Mouse (Mus musculus): ENCODE measurements around the gene Fam241b.
"Not testable (repeated sequence)": the region's sequence is repeated elsewhere in the genome, so short reads cannot be mapped to it uniquely, and the experiment has no call there.

Gene Fam241b

DNA sequence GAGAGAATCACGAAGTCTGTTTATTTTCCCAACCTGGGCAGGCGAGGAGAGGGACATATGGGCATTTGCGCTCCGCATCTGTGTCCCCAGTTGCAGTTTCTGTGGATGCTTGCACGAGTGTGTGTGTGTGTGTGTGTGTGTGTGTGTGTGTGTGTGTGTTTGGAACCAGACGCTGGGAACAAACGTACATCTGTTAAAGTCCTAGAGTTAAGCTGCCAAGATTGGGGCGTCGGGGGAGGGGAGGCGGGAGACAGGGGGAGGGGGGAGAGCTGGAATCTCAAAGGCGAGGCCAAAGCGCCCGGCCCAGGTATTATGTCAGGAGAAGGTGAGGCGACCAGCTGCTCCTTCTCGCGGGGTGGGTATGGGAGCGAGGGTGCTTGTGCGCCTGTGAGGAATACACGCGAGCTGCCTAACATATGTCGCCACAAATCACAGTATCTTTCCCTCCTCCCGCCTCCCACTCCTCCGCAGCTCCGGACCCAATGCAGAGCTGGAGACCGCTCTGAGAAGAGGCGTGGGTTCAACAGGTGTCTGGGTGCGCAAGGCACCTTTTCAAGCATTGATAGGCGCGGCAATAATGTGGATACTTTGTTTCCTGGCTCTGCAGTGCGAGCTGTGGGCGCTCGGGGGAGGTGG, 15.3 kb downstream of the Fam241b start:
- peak; percentile 83 for DNase-seq (ENCODE audit: low spot score)

- no peak for DNase-seq (ENCODE audit: low spot score)
Measured at GRCm38 (mm10) chr10:62127711-62128231, 15.9 kb downstream of the Fam241b start.

DNA sequence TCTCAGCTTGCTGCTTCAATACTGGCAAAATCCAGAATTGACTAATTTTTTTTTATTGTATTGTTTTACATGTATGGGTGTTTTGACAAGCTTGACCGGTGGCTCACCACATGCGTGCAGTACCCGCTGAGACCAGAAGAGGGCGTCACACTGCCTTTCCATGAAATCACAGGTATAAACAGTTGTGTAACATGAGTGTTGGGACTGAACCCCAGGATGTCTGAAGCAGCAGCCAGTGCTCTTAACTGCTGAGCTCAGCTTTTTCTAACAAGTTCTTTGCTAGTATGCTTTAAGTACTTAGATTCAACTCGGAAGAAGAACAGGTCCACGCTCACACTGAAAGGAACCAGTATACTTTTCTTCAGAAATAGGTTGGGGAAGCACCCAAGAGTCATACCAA, 16.6 kb downstream of the Fam241b start:
- DNase-seq (ENCODE audit: low spot score): no peak

DNA sequence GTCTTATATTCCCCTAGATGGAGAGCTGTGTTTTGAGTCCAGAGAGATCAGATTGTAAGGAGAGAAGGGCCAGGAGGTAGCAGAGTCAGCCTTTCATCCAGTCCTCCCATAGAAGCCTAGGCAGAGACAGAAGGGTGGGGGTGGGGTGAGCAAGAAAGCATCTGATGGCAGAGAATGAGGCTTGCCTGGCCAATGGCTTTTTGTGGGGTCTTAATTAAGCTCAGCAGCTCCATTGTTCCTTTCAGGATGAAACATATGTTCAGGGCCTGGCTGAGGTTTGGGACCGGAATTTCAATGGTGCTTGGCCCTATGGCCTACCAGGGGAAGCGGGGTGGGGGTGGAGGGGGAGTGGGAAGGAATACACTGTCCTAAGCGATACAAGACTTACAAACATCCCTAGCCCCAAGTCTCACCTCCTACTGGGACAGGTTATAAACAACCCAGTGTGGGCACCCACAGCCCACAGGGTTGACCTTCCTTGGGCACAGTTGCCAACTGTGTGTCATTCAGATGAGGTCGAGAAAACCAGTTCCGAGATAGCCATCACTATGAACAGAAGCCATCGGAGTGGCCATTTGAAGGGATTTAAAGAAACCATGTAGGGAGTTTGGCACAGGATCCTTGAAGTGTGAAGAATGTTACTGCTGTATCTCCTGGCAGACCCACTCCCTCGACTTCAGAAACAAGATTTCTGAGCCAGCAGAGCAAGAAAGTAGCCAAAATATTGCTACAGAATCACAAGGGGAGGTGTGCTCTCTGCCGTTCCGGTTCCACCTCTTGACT, 29.7 kb downstream of the Fam241b start:
- DNase-seq (ENCODE audit: low spot score): peak; percentile 70

- no peak for DNase-seq (ENCODE audit: low spot score)
Measured at GRCm38 (mm10) chr10:62111207-62111576, 32.5 kb downstream of the Fam241b start.

GRCm38 (mm10) chr10:62110504-62111206, 33.1 kb downstream of the Fam241b start:
- peak; percentile 81 for DNase-seq (ENCODE audit: low spot score)

GRCm38 (mm10) chr10:62107048-62107447, 36.7 kb downstream of the Fam241b start:
- no peak for DNase-seq (ENCODE audit: low spot score)

DNA sequence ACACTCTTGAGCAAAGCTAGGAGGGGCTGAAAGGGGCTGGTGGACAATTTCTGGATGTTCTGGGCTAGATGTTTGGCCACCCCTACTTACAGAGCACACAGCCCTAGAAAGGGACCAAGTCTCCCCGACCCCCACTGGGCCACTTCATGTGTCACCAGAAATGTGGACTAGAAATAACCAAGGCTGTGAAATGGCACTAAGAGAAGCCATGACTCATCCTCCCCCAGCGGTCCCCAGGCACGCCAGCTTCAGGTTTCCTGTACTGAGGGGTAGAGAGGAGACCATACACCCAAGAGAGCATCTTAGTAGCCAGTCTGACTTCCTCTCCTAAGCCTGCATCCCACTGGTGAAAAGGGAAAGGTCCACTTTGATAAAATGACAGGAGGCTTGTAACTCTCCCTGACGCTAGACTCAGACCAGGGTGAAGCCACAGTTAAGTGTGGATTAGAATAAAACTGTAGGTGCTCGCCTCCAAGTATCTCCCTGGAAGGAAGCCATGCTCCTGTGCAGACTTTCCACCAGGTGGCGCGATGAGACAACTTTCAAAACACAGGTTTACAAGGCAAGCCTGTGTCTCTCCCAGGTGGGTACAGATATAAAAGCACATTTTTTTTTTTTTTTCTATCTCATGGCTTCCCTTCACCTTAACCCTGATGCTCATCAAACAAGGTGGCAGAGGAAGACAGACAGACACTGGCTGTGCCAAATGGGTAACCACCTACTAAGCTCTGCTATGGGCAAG, 38.7 kb downstream of the Fam241b start:
- DNase-seq (ENCODE audit: low spot score): peak; percentile 36

DNA sequence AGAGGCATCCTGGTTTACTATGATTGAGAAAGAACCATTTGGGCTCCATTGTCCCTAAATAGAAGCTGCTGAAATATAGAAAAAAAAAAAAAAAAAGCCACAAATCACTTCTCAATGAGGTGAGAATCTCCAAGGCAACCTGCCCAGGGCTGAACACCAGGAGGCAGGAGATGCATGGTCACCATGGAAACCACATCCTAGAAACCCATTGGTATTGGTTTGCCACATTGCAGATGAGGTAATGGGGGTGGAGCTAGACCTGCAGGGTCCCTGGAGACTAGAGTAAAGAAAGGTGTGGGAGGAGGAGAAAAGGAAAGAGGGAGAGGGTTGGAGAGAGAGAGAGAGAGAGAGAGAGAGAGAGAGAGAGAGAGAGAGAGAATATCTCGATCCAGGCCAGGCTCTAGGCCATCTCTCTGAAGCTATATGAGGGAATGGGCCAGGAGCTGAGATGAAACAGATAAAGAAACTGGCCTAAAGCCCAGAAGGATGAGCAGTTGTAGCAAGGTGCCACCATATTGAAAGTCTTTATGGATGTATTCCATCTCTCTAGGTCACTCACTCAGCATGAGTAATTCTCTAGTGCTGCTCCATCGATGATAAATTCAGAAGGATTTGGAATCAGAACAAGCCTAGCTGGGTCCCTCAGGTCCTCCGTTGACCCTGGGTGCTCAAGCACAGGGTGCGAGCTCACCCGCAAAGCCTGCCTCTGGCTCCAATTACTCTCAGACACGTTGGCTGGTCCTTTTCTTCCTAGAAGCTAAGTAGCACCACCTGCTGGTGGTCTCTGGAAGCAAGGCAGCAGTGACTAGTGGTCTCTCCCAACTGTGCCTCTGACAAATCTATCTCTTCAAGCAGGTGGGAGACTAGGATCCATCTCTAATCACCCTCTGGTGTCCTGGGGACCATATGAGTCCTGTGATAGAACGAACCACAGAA, 41.9 kb downstream of the Fam241b start:
- no peak for DNase-seq (ENCODE audit: low spot score)

- DNase-seq (ENCODE audit: low spot score): no peak
Measured at GRCm38 (mm10) chr10:62099749-62100403, 43.8 kb downstream of the Fam241b start.

GRCm38 (mm10) chr10:62094401-62094800, 49.3 kb downstream of the Fam241b start:
- DNase-seq (ENCODE audit: low spot score): no peak

DNA sequence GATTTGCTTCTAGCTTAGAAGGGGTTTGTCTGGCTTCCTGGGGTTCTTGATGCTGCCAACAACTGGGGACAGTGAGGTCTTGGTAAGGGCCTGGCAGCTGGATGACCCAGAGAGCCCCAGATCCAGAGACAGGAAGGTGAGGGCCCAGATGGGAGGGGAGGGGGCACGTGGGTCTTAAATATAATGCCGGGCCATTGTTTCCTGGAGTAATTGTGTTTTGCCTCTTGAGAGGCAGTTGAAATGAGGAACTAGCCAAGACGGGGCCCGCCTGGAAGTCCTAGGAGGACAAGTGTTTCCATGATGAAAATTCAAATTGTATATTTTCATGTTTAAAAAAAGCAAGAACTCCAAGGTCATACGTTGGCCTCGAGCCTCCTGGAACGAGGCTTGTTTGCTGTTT, 49.8 kb downstream of the Fam241b start:
- DNase-seq (ENCODE audit: low spot score): no peak

- no peak for DNase-seq (ENCODE audit: low spot score)
Measured at GRCm38 (mm10) chr10:62089486-62089885, 54.2 kb downstream of the Fam241b start.

DNA sequence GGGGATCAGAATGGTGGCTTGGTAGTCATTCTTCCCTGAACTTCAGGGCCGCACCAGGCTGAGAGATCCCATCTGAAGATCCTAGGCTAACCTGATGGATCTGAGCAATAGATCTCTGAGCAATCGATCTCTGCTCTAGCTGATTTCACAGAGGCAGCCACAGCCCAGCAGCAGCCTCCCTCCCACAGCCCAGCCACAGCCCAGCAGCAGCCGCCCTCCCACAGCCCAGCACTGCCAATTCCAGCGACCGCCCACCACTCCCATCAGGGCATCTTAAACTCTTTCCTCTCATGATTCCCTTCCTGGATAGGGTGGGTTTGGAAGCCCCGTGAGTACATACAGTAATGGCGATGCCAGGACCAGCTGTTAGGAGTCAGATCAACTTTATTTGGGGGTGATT, 54.6 kb downstream of the Fam241b start:
- DNase-seq (ENCODE audit: low spot score): no peak

GRCm38 (mm10) chr10:62088411-62088810, 55.3 kb downstream of the Fam241b start:
- no peak for DNase-seq (ENCODE audit: low spot score)

GRCm38 (mm10) chr10:62086826-62087225, 56.9 kb downstream of the Fam241b start:
- no peak for DNase-seq (ENCODE audit: low spot score)

- DNase-seq (ENCODE audit: low spot score): no peak
Measured at GRCm38 (mm10) chr10:62086044-62086443, 57.7 kb downstream of the Fam241b start.

GRCm38 (mm10) chr10:62076248-62077134, 67.2 kb downstream of the Fam241b start:
- no peak for DNase-seq (ENCODE audit: low spot score)

DNA sequence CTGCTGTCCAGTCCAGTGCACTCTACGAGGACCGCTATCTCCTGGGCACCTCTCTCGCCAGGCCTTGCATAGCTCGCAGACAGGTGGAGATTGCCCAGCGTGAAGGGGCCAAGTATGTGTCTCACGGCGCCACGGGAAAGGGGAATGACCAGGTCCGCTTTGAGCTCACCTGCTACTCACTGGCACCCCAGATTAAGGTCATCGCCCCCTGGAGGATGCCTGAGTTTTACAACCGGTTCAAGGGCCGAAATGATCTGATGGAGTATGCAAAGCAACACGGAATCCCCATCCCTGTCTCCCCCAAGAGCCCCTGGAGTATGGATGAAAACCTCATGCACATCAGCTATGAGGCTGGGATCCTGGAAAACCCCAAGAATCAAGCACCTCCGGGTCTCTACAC, 72.4 kb downstream of the Fam241b start:
- DNase-seq (ENCODE audit: low spot score): not testable (repeated sequence)

Data from testis, postnatal 14 days (tissue).